Mouse (Mus musculus): Measurements from ENCODE around the gene Gpd2. TPM values are rescaled to one million over a fixed set of nuclear protein-coding genes. Genes with fewer than 3 reads are reported as not detected.

Gpd2 gene
- total RNA-seq, 1 experiment = 56.2 TPM

DNA sequence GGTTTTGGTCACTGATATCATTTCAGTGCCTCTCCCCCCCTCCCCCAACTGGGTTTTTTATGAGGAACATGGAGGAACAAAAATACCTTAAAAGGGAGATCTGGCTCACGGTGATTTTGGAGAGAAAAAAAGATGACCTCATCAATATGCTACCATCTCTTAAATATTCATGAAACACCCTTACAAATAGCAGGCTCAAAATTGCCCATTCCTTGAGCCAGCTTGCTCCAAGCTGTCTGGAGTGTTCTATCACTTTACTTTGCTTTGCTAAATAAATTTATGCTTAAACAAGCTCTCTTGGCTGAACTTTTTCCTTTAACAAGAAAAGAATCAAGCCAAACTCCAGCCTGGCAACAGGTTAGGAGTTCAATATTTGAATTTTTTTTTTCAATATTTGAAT is 179.3 kb downstream of the Gpd2 start:
- Histone ChIP-seq H3K9ac (ENCODE audit: insufficient read depth, low read depth, low read length, poor library complexity, severe bottlenecking) (no peak overlapping the region), H3K36me3 (ENCODE audit: control insufficient read depth, insufficient read depth, low read length, poor library complexity, severe bottlenecking) (no peaks in the 10 kb centered on the region), H3K4me3 (ENCODE audit: insufficient read depth in 1 of 2, low read depth in 1 of 2, low read length in 2 of 2, poor library complexity in 1 of 2, severe bottlenecking in 1 of 2) (no peak overlapping the region), H3K4me1 (ENCODE audit: control insufficient read depth in 2 of 2, insufficient read depth in 2 of 2, low read length in 2 of 2, poor library complexity in 1 of 2) (no peaks in the 10 kb centered on the region), H3K27ac (ENCODE audit: insufficient read depth, low read depth, low read length, poor library complexity, severe bottlenecking) (no peak overlapping the region), H3K9me3 (ENCODE audit: control insufficient read depth, insufficient read depth, low read depth, low read length) (no peaks in the 10 kb centered on the region)
- in situ Hi-C loops (cut with MboI; ENCODE audit: low sequenced_read_pairs in 2 of 2, unreplicated experiment in 2 of 2) = no loop called here
- DNase-seq (ENCODE audit: low read depth, low spot score) = no peak
- TF ChIP-seq CHD2 (IDR thresholded peaks at IDR 0.05; ENCODE audit: low read depth, low read length) (no peak), ZC3H11A (IDR thresholded peaks at IDR 0.05; ENCODE audit: borderline replicate concordance, low read depth, low read length) (no peak), MAFK (IDR thresholded peaks at IDR 0.05; ENCODE audit: insufficient read depth, low read depth, low read length) (no peak), ZNF384 (IDR thresholded peaks at IDR 0.05; ENCODE audit: low read depth, low read length) (no peak), HCFC1 (IDR thresholded peaks at IDR 0.05; ENCODE audit: borderline replicate concordance, insufficient read depth, low read length) (no peak)

Other genes starting within 250 kb of the Gpd2 start
- 0.45 and 0.48 TPM in 2 replicates for gene Nr4a2, start 113.6 kb upstream of the Gpd2 start, total RNA-seq (2012; rRNA removed)

Data from ES-E14 (cell line).